Mouse (Mus musculus): ENCODE measurements at regions not wholly inside any gene's neighbourhood (a gene's known extent, or its start where the extent isn't known, plus 50 kb on each side); places are given as distances from the start of the nearest gene placed in this dataset.

DNA sequence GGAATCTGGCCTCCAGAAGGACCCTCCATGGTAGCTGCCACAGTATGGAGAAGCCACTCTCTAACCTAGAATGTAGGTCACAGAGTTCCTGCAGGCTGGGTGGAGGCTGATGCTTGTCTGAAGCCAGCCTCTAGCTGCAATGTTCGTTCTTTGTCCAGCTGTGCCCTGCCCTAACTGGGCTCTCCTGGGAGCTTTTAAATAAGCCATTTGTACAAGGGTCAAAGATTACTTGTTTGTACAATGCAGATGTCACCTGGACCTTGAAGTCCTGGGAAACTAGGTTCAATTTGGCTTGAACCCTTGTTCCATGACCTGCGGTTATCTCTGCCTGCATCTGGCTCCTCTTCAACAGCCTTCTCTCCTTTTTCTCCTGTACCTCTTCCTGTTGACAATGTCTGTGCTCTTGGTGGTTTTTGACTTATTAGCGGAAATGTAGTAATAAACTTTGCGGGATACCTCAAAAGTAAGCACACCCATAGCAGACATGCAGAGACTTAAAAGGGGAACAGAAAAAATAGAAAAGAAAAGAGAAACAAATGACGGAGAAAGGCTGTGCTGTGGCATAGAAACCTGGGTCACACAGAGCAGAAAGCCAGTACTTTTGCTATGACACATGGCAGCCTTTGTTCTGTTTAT, 163.1 kb upstream of the Tgfbr2 start:
- TF ChIP-seq POLR2A (IDR thresholded peaks at IDR 0.05; ENCODE audit: low read depth, low read length) (no peak), CTCF (IDR thresholded peaks at IDR 0.05; ENCODE audit: borderline replicate concordance, insufficient read depth, low read length) (no peak)

All from embryonic fibroblast, embryonic 13.5 days (primary cell).